Mouse (Mus musculus): ENCODE measurements around the gene Rrp1b. TPM values are rescaled to one million over a fixed set of nuclear protein-coding genes. Genes with fewer than 3 reads are reported as not detected.

Gene Rrp1b
- polyA plus RNA-seq, 1 experiment from 2014 or later: 73.4 TPM

- no peak overlapping the region for H3K27ac ChIP-seq
Observed at GRCm38 (mm10) chr17:32016481-32016880, 19.4 kb upstream of the Rrp1b start.

GRCm38 (mm10) chr17:32018127-32018894, 17.6 kb upstream of the Rrp1b start:
- H3K4me1 ChIP-seq (replicated peaks): 0 out of 2 replicates have a peak, but pooled peaks cover 3% of the 10 kb centered on the region
- no peak overlapping the region for H3K4me3 ChIP-seq
- H3K27me3 ChIP-seq (ENCODE audit: insufficient read depth, poor library complexity, severe bottlenecking): no peaks in the 10 kb centered on the region
- H3K27ac ChIP-seq: no peak overlapping the region
- 80% methylated on average over 5 of the region's 5 CpGs for WGBS
- no peaks in the 10 kb centered on the region for H3K36me3 ChIP-seq
- H3K9me3 ChIP-seq: no peaks in the 10 kb centered on the region
- no peak for DNase-seq (ENCODE audit: low spot score)

More at GRCm38 (mm10) chr17:32016481-32016880, 19.4 kb upstream of the Rrp1b start:
- Histone ChIP-seq H3K4me3 (no peak overlapping the region), H3K27me3 (ENCODE audit: insufficient read depth, poor library complexity, severe bottlenecking) (no peaks in the 10 kb centered on the region), H3K36me3 (no peaks in the 10 kb centered on the region), H3K4me1 (replicated peaks) (0 out of 2 replicates have a peak, but pooled peaks cover 3% of the 10 kb centered on the region), H3K9me3 (no peaks in the 10 kb centered on the region)
- DNase-seq (ENCODE audit: low spot score): no peak
- WGBS: 88% methylated on average over 8 of the region's 8 CpGs

GRCm38 (mm10) chr17:32021981-32022380, 13.9 kb upstream of the Rrp1b start:
- DNase-seq (ENCODE audit: low spot score): no peak
- Histone ChIP-seq H3K27me3 (ENCODE audit: insufficient read depth, poor library complexity, severe bottlenecking) (no peaks in the 10 kb centered on the region), H3K27ac (no peak overlapping the region), H3K4me3 (no peak overlapping the region), H3K9me3 (no peaks in the 10 kb centered on the region), H3K4me1 (replicated peaks) (peaks cover 12% of the 10 kb centered on the region), H3K36me3 (no peaks in the 10 kb centered on the region)
- WGBS: 95% methylated on average over 3 of the region's 3 CpGs

GRCm38 (mm10) chr17:32022551-32022950, 13.3 kb upstream of the Rrp1b start:
- Histone ChIP-seq H3K27me3 (ENCODE audit: insufficient read depth, poor library complexity, severe bottlenecking) (no peaks in the 10 kb centered on the region), H3K4me1 (replicated peaks) (peaks cover 12% of the 10 kb centered on the region), H3K4me3 (no peak overlapping the region), H3K36me3 (no peaks in the 10 kb centered on the region), H3K9me3 (no peaks in the 10 kb centered on the region), H3K27ac (no peak overlapping the region)
- no peak for DNase-seq (ENCODE audit: low spot score)
- 88% methylated on average over 6 of the region's 6 CpGs for whole genome bisulfite sequencing

- Histone ChIP-seq H3K4me1 (replicated peaks) (peaks cover 12% of the 10 kb centered on the region), H3K36me3 (no peaks in the 10 kb centered on the region), H3K27ac (no peak overlapping the region), H3K4me3 (no peak overlapping the region), H3K27me3 (ENCODE audit: insufficient read depth, poor library complexity, severe bottlenecking) (no peaks in the 10 kb centered on the region), H3K9me3 (no peaks in the 10 kb centered on the region)
- no peak for DNase-seq (ENCODE audit: low spot score)
- 85% methylated on average over 8 of the region's 8 CpGs for WGBS
Observed at GRCm38 (mm10) chr17:32023088-32023487, 12.8 kb upstream of the Rrp1b start.

- H3K4me1 ChIP-seq (replicated peaks): peaks cover 9% of the 10 kb centered on the region
- peak; percentile 25 for DNase-seq (ENCODE audit: low spot score)
- WGBS: 65% methylated on average over 5 of the region's 5 CpGs
- H3K36me3 ChIP-seq: no peaks in the 10 kb centered on the region
- H3K27me3 ChIP-seq (ENCODE audit: insufficient read depth, poor library complexity, severe bottlenecking): no peaks in the 10 kb centered on the region
- H3K9me3 ChIP-seq: no peaks in the 10 kb centered on the region
- peak overlapping the region; percentile 53 for H3K27ac ChIP-seq
- no peak overlapping the region for H3K4me3 ChIP-seq
Observed at GRCm38 (mm10) chr17:32024671-32025073, 11.2 kb upstream of the Rrp1b start.

- Histone ChIP-seq H3K36me3 (no peaks in the 10 kb centered on the region), H3K9me3 (no peaks in the 10 kb centered on the region), H3K4me1 (replicated peaks) (peaks cover 9% of the 10 kb centered on the region), H3K27me3 (ENCODE audit: insufficient read depth, poor library complexity, severe bottlenecking) (no peaks in the 10 kb centered on the region), H3K27ac (no peak overlapping the region), H3K4me3 (no peak overlapping the region)
- WGBS: 3% methylated on average over 2 of the region's 2 CpGs
- peak; percentile 65 for DNase-seq (ENCODE audit: low spot score)
Observed at GRCm38 (mm10) chr17:32025386-32025785, 10.5 kb upstream of the Rrp1b start.

- H3K27me3 ChIP-seq (ENCODE audit: insufficient read depth, poor library complexity, severe bottlenecking): no peaks in the 10 kb centered on the region
- no peaks in the 10 kb centered on the region for H3K9me3 ChIP-seq
- no peak for DNase-seq (ENCODE audit: low spot score)
- peaks cover 12% of the 10 kb centered on the region for H3K4me1 ChIP-seq (replicated peaks)
- H3K27ac ChIP-seq: no peak overlapping the region
- no peaks in the 10 kb centered on the region for H3K36me3 ChIP-seq
- H3K4me3 ChIP-seq: no peak overlapping the region
- WGBS: 34% methylated on average over 3 of the region's 3 CpGs
Observed at GRCm38 (mm10) chr17:32027666-32028065, 8.2 kb upstream of the Rrp1b start.

- Histone ChIP-seq H3K4me3 (no peak overlapping the region), H3K9me3 (no peaks in the 10 kb centered on the region), H3K4me1 (replicated peaks) (peaks cover 12% of the 10 kb centered on the region), H3K27ac (no peak overlapping the region), H3K36me3 (no peaks in the 10 kb centered on the region), H3K27me3 (ENCODE audit: insufficient read depth, poor library complexity, severe bottlenecking) (no peaks in the 10 kb centered on the region)
- WGBS: 78% methylated on average over 3 of the region's 3 CpGs
- no peak for DNase-seq (ENCODE audit: low spot score)
Observed at GRCm38 (mm10) chr17:32028301-32028700, 7.6 kb upstream of the Rrp1b start.

- H3K36me3 ChIP-seq: no peaks in the 10 kb centered on the region
- WGBS: 48% methylated on average over 7 of the region's 7 CpGs
- no peaks in the 10 kb centered on the region for H3K9me3 ChIP-seq
Observed at GRCm38 (mm10) chr17:32031684-32032083, 4.2 kb upstream of the Rrp1b start.

GRCm38 (mm10) chr17:32034322-32034721, 1.6 kb upstream of the Rrp1b start:
- no peak overlapping the region for H3K27ac ChIP-seq
- peaks cover 33% of the 10 kb centered on the region for H3K4me1 ChIP-seq (replicated peaks)
- no peaks in the 10 kb centered on the region for H3K27me3 ChIP-seq (ENCODE audit: insufficient read depth, poor library complexity, severe bottlenecking)
- WGBS: 88% methylated on average over 23 of the region's 23 CpGs
- no peak overlapping the region for H3K4me3 ChIP-seq
- H3K9me3 ChIP-seq: no peaks in the 10 kb centered on the region
- no peak for DNase-seq (ENCODE audit: low spot score)
- peaks cover 9% of the 10 kb centered on the region for H3K36me3 ChIP-seq

More at GRCm38 (mm10) chr17:32031684-32032083, 4.2 kb upstream of the Rrp1b start:
- peaks cover 13% of the 10 kb centered on the region for H3K4me1 ChIP-seq (replicated peaks)
- H3K27me3 ChIP-seq (ENCODE audit: insufficient read depth, poor library complexity, severe bottlenecking): no peaks in the 10 kb centered on the region
- no peak for DNase-seq (ENCODE audit: low spot score)
- no peak overlapping the region for H3K4me3 ChIP-seq
- H3K27ac ChIP-seq: no peak overlapping the region

GRCm38 (mm10) chr17:32036509-32037438, 874 bp downstream of the Rrp1b start:
- peak overlapping the region; percentile 94 for H3K4me3 ChIP-seq
- H3K27me3 ChIP-seq (ENCODE audit: insufficient read depth, poor library complexity, severe bottlenecking): no peaks in the 10 kb centered on the region
- H3K4me1 ChIP-seq (replicated peaks): peaks cover 31% of the 10 kb centered on the region
- no peak for DNase-seq (ENCODE audit: low spot score)
- no peaks in the 10 kb centered on the region for H3K9me3 ChIP-seq
- H3K27ac ChIP-seq: peak overlapping the region; percentile 95
- H3K36me3 ChIP-seq: peaks cover 18% of the 10 kb centered on the region
- under 1% methylated on average over 46 of the region's 46 CpGs for WGBS

- no peak for DNase-seq (ENCODE audit: low spot score)
- no peaks in the 10 kb centered on the region for H3K27me3 ChIP-seq (ENCODE audit: insufficient read depth, poor library complexity, severe bottlenecking)
- no peak overlapping the region for H3K27ac ChIP-seq
- 91% methylated on average over 10 of the region's 10 CpGs for WGBS
- no peak overlapping the region for H3K4me3 ChIP-seq
- H3K4me1 ChIP-seq (replicated peaks): peaks cover 28% of the 10 kb centered on the region
- H3K36me3 ChIP-seq: peaks cover 23% of the 10 kb centered on the region
- no peaks in the 10 kb centered on the region for H3K9me3 ChIP-seq
Observed at GRCm38 (mm10) chr17:32040263-32040662, 4.4 kb downstream of the Rrp1b start.

Measured in hindbrain, embryonic 10.5 days (tissue).